Mouse (Mus musculus): Measurements from ENCODE around the gene Rem2. TPM values are rescaled to one million over a fixed set of nuclear protein-coding genes. Genes with fewer than 3 reads are reported as not detected.

Rem2 gene
- total and polyA plus RNA-seq, 3 experiments: 4.8 to 38.8 TPM; not detected in 1

DNA sequence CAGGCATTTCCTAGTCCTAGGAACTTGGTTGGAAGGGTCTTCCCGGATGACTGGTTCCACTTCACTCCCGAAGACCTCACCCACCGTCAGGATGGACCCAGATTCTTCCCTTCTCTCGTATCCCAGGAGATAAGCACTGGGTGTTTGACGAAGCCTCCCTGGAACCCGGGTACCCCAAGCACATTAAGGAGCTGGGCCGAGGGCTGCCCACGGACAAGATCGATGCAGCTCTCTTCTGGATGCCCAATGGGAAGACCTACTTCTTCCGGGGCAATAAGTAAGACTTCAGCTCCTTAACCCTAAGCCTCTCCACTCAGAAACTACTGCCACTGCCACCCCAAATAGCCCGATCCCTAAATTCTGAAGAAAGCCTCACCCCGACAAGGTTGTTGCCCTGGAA lies 36.7 kb upstream of the Rem2 start:
- no peaks in the 10 kb centered on the region for H3K9me3 ChIP-seq (replicated peaks; ENCODE audit: insufficient read depth, low read length)

DNA sequence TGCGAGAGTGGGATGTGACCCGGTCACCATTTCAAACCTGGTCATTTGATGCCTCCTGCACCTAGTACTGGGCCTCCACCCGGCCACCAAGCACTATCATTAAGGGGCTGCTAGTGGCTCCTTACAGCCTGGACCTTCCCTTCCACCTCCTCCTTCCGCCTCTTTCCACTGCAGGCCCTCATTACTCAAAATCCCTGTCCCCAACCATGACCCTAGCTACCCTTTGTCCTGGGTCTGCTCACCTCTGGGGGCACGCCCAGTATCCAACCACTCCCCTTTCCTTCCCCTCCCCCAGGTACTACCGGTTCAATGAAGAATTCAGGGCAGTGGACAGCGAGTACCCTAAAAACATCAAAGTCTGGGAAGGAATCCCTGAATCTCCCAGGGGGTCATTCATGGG lies 36.3 kb upstream of the Rem2 start:
- Histone ChIP-seq H3K27me3 (ENCODE audit: control insufficient read depth in 1 of 2, insufficient read depth in 2 of 2, low read length in 2 of 2) (no peaks in the 10 kb centered on the region), H3K9ac (ENCODE audit: control insufficient read depth, low read depth, low read length, poor library complexity, severe bottlenecking) (no peak overlapping the region), H3K9me3 (replicated peaks; ENCODE audit: insufficient read depth, low read length) (no peaks in the 10 kb centered on the region), H3K4me3 (ENCODE audit: control insufficient read depth in 1 of 2, insufficient read depth in 1 of 2, low read depth in 2 of 2, low read length in 2 of 2) (no peak overlapping the region), H3K27ac (ENCODE audit: control insufficient read depth, low read depth, low read length) (no peak overlapping the region), H3K4me1 (ENCODE audit: control insufficient read depth in 1 of 2, insufficient read depth in 2 of 2, low read length in 2 of 2) (peaks cover 0 to 6% of the 10 kb centered on the region in 2 experiments; a peak in 3 of 4 replicates), H3K36me3 (ENCODE audit: control insufficient read depth in 1 of 2, insufficient read depth in 2 of 2, low read length in 2 of 2) (peaks cover 0 to 2% of the 10 kb centered on the region in 2 experiments; a peak in 1 of 4 replicates), H3K79me2 (ENCODE audit: control insufficient read depth, insufficient read depth, low read length, poor library complexity) (no peaks in the 10 kb centered on the region)
- no peak for DNase-seq (ENCODE audit: low read depth, low spot score)
- TF ChIP-seq NRF1 (IDR thresholded peaks at IDR 0.05; ENCODE audit: insufficient read depth, low read depth, low read length, poor library complexity, severe bottlenecking) (no peak), MYC (IDR thresholded peaks at IDR 0.05; ENCODE audit: low read depth, low read length) (no peak), UBTF (IDR thresholded peaks at IDR 0.05; ENCODE audit: borderline replicate concordance, insufficient read depth, low read depth, low read length) (no peak), E2F4 (IDR thresholded peaks at IDR 0.05; ENCODE audit: borderline replicate concordance, low read depth, low read length) (no peak), MAFK (IDR thresholded peaks at IDR 0.05; ENCODE audit: borderline replicate concordance, low read depth, low read length) (no peak), USF1 (IDR thresholded peaks at IDR 0.05; ENCODE audit: low read depth, low read length) (no peak), KAT2A (conservative IDR thresholded peaks at IDR 0.05; ENCODE audit: low read depth, low read length) (no peak), CHD1 (IDR thresholded peaks at IDR 0.05; ENCODE audit: low read depth, low read length) (no peak), ELF1 (IDR thresholded peaks at IDR 0.05; ENCODE audit: low read depth, low read length) (no peak), POLR2AphosphoS5 (IDR thresholded peaks at IDR 0.05; ENCODE audit: borderline replicate concordance, low read depth, low read length) (no peak), ZKSCAN1 (IDR thresholded peaks at IDR 0.05; ENCODE audit: low read depth, low read length) (no peak), NELFE (IDR thresholded peaks at IDR 0.05; ENCODE audit: low read depth, low read length) (no peak), GATA1 (IDR thresholded peaks at IDR 0.05; ENCODE audit: low read depth, low read length) (no peak), POLR2A (IDR thresholded peaks at IDR 0.05; ENCODE audit: control insufficient read depth in 1 of 2, insufficient read depth in 1 of 2, low read depth in 1 of 2, low read length in 2 of 2, poor library complexity in 1 of 2) (no peak), POLR2AphosphoS2 (IDR thresholded peaks at IDR 0.05; ENCODE audit: low read length) (no peak)

More for the DNA sequence above, 36.7 kb upstream of the Rem2 start:
- no peak for TF ChIP-seq CHD1 (IDR thresholded peaks at IDR 0.05; ENCODE audit: low read depth, low read length)
- no peak for TF ChIP-seq ZKSCAN1 (IDR thresholded peaks at IDR 0.05; ENCODE audit: low read depth, low read length)
- TF ChIP-seq GATA1 (IDR thresholded peaks at IDR 0.05; ENCODE audit: low read depth, low read length): no peak
- no peak for TF ChIP-seq USF2 (IDR thresholded peaks at IDR 0.05; ENCODE audit: borderline replicate concordance in 1 of 2, insufficient read depth in 1 of 2, low read depth in 1 of 2, low read length in 2 of 2)
- TF ChIP-seq SMC3 (IDR thresholded peaks at IDR 0.05; ENCODE audit: low read depth, low read length): no peak
- no peak for TF ChIP-seq MEF2A (IDR thresholded peaks at IDR 0.05; ENCODE audit: extremely low read depth, insufficient replicate concordance, low read depth, low read length, poor library complexity, severe bottlenecking)
- TF ChIP-seq ETS1 (IDR thresholded peaks at IDR 0.05; ENCODE audit: low read depth, low read length): no peak
- no peak for TF ChIP-seq POLR2AphosphoS2 (IDR thresholded peaks at IDR 0.05; ENCODE audit: low read length)
- TF ChIP-seq HCFC1 (IDR thresholded peaks at IDR 0.05; ENCODE audit: low read depth, low read length): no peak
- TF ChIP-seq ZNF384 (IDR thresholded peaks at IDR 0.05; ENCODE audit: low read depth, low read length): no peak
- TF ChIP-seq RAD21 (IDR thresholded peaks at IDR 0.05; ENCODE audit: low read depth, low read length): no peak
- peaks cover 0 to 3% of the 10 kb centered on the region in 2 experiments; a peak in 2 of 4 replicates for H3K4me1 ChIP-seq (ENCODE audit: control insufficient read depth in 1 of 2, insufficient read depth in 2 of 2, low read length in 2 of 2)
- H3K36me3 ChIP-seq (ENCODE audit: control insufficient read depth in 1 of 2, insufficient read depth in 2 of 2, low read length in 2 of 2): no peaks in the 10 kb centered on the region
- no peak for DNase-seq (ENCODE audit: low read depth, low spot score)
- H3K27ac ChIP-seq (ENCODE audit: control insufficient read depth, low read depth, low read length): no peak overlapping the region
- H3K9ac ChIP-seq (ENCODE audit: control insufficient read depth, low read depth, low read length, poor library complexity, severe bottlenecking): no peak overlapping the region
- no peak overlapping the region for H3K4me3 ChIP-seq (ENCODE audit: control insufficient read depth in 1 of 2, insufficient read depth in 1 of 2, low read depth in 2 of 2, low read length in 2 of 2)
- H3K27me3 ChIP-seq (ENCODE audit: control insufficient read depth in 1 of 2, insufficient read depth in 2 of 2, low read length in 2 of 2): no peaks in the 10 kb centered on the region
- no peaks in the 10 kb centered on the region for H3K79me2 ChIP-seq (ENCODE audit: control insufficient read depth, insufficient read depth, low read length, poor library complexity)

Data from MEL (cell line).